Mouse (Mus musculus): ENCODE measurements around the gene Fggy. TPM values are rescaled to one million over a fixed set of nuclear protein-coding genes. Genes with fewer than 3 reads are reported as not detected.
A peak's percentile ranks its signal among the peaks of the same experiment; 100 is the strongest.

Fggy gene
- polyA plus RNA-seq, 2 experiments from 2014 or later, result 5.4 to 6.3 TPM

- ATAC-seq, result no peak
Measured at GRCm38 (mm10) chr4:95862276-95862675, 305.0 kb downstream of the Fggy start.

- no peak for ATAC-seq
Measured at GRCm38 (mm10) chr4:95862781-95863499, 305.6 kb downstream of the Fggy start.

GRCm38 (mm10) chr4:95863500-95863803 is 306.1 kb downstream of the Fggy start:
- ATAC-seq, result no peak

- ATAC-seq, result no peak
Measured at GRCm38 (mm10) chr4:95865251-95865650, 307.9 kb downstream of the Fggy start.

GRCm38 (mm10) chr4:95865882-95866281 is 308.6 kb downstream of the Fggy start:
- no peak for ATAC-seq

GRCm38 (mm10) chr4:95867103-95867502 is 309.8 kb downstream of the Fggy start:
- no peak for ATAC-seq

- no peak for ATAC-seq
Measured at GRCm38 (mm10) chr4:95868348-95868747, 311.0 kb downstream of the Fggy start.

GRCm38 (mm10) chr4:95871216-95871881 is 314.0 kb downstream of the Fggy start:
- ATAC-seq, result peak; percentile 87

GRCm38 (mm10) chr4:95875896-95876295 is 318.6 kb downstream of the Fggy start:
- no peak for ATAC-seq

- ATAC-seq, result no peak
Measured at GRCm38 (mm10) chr4:95877436-95877835, 320.1 kb downstream of the Fggy start.

GRCm38 (mm10) chr4:95881751-95882350 is 324.5 kb downstream of the Fggy start:
- no peak for ATAC-seq

GRCm38 (mm10) chr4:95884184-95885145 is 327.2 kb downstream of the Fggy start:
- ATAC-seq, result no peak

GRCm38 (mm10) chr4:95895199-95895754 is 338.0 kb downstream of the Fggy start:
- no peak for ATAC-seq

GRCm38 (mm10) chr4:95896571-95896970 is 339.3 kb downstream of the Fggy start:
- ATAC-seq, result no peak

GRCm38 (mm10) chr4:95897236-95897874 is 340.0 kb downstream of the Fggy start:
- no peak for ATAC-seq

GRCm38 (mm10) chr4:95898714-95899113 is 341.4 kb downstream of the Fggy start:
- no peak for ATAC-seq

GRCm38 (mm10) chr4:95899926-95900712 is 342.8 kb downstream of the Fggy start:
- ATAC-seq, result no peak

- no peak for ATAC-seq
Measured at GRCm38 (mm10) chr4:95900815-95901214, 343.5 kb downstream of the Fggy start.

- ATAC-seq, result no peak
Measured at GRCm38 (mm10) chr4:95906141-95906540, 348.8 kb downstream of the Fggy start.

- ATAC-seq, result no peak
Measured at GRCm38 (mm10) chr4:95909689-95910654, 352.7 kb downstream of the Fggy start.

Measured in CD4-positive, CD25-positive, alpha-beta regulatory T cell, adult 4 months (primary cell).